Mouse (Mus musculus): Measurements from ENCODE around the gene Ednra.

Ednra gene

GRCm38 (mm10) chr8:77650646-77651190 lies 73.5 kb downstream of the Ednra start:
- 51% methylated on average over 1 of the region's 1 CpGs for WGBS

GRCm38 (mm10) chr8:77640093-77640839 lies 84.0 kb downstream of the Ednra start:
- WGBS, result 71% methylated on average over 5 of the region's 5 CpGs

- 73% methylated on average over 3 of the region's 3 CpGs for WGBS
These were observed 86.7 kb downstream of the Ednra start for GRCm38 (mm10) chr8:77637593-77637992.

GRCm38 (mm10) chr8:77634035-77634434 lies 90.2 kb downstream of the Ednra start:
- WGBS, result 79% methylated on average over 5 of the region's 5 CpGs

- 60% methylated on average over 2 of the region's 2 CpGs for WGBS
These were observed 91.1 kb downstream of the Ednra start for GRCm38 (mm10) chr8:77633211-77633610.

- WGBS, result 68% methylated on average over 3 of the region's 3 CpGs
These were observed 93.6 kb downstream of the Ednra start for GRCm38 (mm10) chr8:77630691-77631090.

GRCm38 (mm10) chr8:77629858-77630537 lies 94.3 kb downstream of the Ednra start:
- 14% methylated on average over 15 of the region's 15 CpGs for whole genome bisulfite sequencing

- WGBS, result 77% methylated on average over 7 of the region's 7 CpGs
These were observed 100.5 kb downstream of the Ednra start for GRCm38 (mm10) chr8:77623677-77624209.

GRCm38 (mm10) chr8:77617916-77618315 lies 106.3 kb downstream of the Ednra start:
- 50% methylated on average over 2 of the region's 2 CpGs for WGBS
